Mouse (Mus musculus): ENCODE measurements at regions not wholly inside any gene's neighbourhood (a gene's known extent, or its start where the extent isn't known, plus 50 kb on each side); places are given as distances from the start of the nearest gene placed in this dataset.

- no peak for DNase-seq (ENCODE audit: extremely low read depth, insufficient read length, low spot score)
These were observed 72.0 kb upstream of the Mgme1 start for GRCm38 (mm10) chr2:144198326-144199051.

Data from 3134 (cell line).